Mouse (Mus musculus): ENCODE results near the gene Nr4a1.
A peak's percentile ranks its signal among the peaks of the same experiment; 100 is the strongest.

Nr4a1 gene

GRCm38 (mm10) chr15:101258420-101258819 is 4.4 kb downstream of the Nr4a1 start:
- DNase-seq = peak; percentile 65

GRCm38 (mm10) chr15:101259922-101260321 is 5.9 kb downstream of the Nr4a1 start:
- DNase-seq = no peak

- DNase-seq = no peak
Observed at GRCm38 (mm10) chr15:101260387-101260786, 6.3 kb downstream of the Nr4a1 start.

GRCm38 (mm10) chr15:101260874-101261622 is 7.0 kb downstream of the Nr4a1 start:
- no peak for DNase-seq

- no peak for DNase-seq
Observed at GRCm38 (mm10) chr15:101262502-101262901, 8.4 kb downstream of the Nr4a1 start.

GRCm38 (mm10) chr15:101266132-101266963 is 12.3 kb downstream of the Nr4a1 start:
- DNase-seq = peak; percentile 91

- DNase-seq = no peak
Observed at GRCm38 (mm10) chr15:101267053-101268032, 13.3 kb downstream of the Nr4a1 start.

GRCm38 (mm10) chr15:101270101-101270820 is 16.2 kb downstream of the Nr4a1 start:
- DNase-seq = no peak

GRCm38 (mm10) chr15:101271107-101271506 is 17.0 kb downstream of the Nr4a1 start:
- no peak for DNase-seq

- DNase-seq = no peak
Observed at GRCm38 (mm10) chr15:101271513-101271912, 17.4 kb downstream of the Nr4a1 start.

GRCm38 (mm10) chr15:101274380-101274779 is 20.3 kb downstream of the Nr4a1 start:
- no peak for DNase-seq

- peak; percentile 54 for DNase-seq
Observed at GRCm38 (mm10) chr15:101277351-101277899, 23.4 kb downstream of the Nr4a1 start.

- DNase-seq = no peak
Observed at GRCm38 (mm10) chr15:101278589-101278988, 24.5 kb downstream of the Nr4a1 start.

- no peak for DNase-seq
Observed at GRCm38 (mm10) chr15:101279430-101279999, 25.4 kb downstream of the Nr4a1 start.

- no peak for DNase-seq
Observed at GRCm38 (mm10) chr15:101282471-101282870, 28.4 kb downstream of the Nr4a1 start.

GRCm38 (mm10) chr15:101283183-101283910 is 29.3 kb downstream of the Nr4a1 start:
- peak; percentile 85 for DNase-seq

- peak; percentile 96 for DNase-seq
Observed at GRCm38 (mm10) chr15:101283911-101284750, 30.1 kb downstream of the Nr4a1 start, which contains the start of gene Atg101. TSS of gene Atg101 (plus strand) at chr15:101284272.

GRCm38 (mm10) chr15:101286129-101286770 is 32.2 kb downstream of the Nr4a1 start:
- DNase-seq = peak; percentile 27

GRCm38 (mm10) chr15:101287361-101287760 is 33.3 kb downstream of the Nr4a1 start:
- DNase-seq = no peak
